Mouse (Mus musculus) cerebellum, adult 11 months (tissue): ENCODE measurements around the gene Tmem40.

Experiments
- DNase-seq: peaks from one replicate; pipeline ENCODE4 v3.0.0; 2022

Tmem40 gene

GRCm38 (mm10) chr6:115768207-115768606, 6.0 kb upstream of the Tmem40 start:
- no peak for DNase-seq

- DNase-seq, result no peak
Observed at GRCm38 (mm10) chr6:115767357-115767756, 5.1 kb upstream of the Tmem40 start.

GRCm38 (mm10) chr6:115764179-115764578, 2.0 kb upstream of the Tmem40 start:
- no peak for DNase-seq

- no peak for DNase-seq
Observed at GRCm38 (mm10) chr6:115760982-115761381, 1.2 kb downstream of the Tmem40 start.

- DNase-seq, result no peak
Observed at GRCm38 (mm10) chr6:115760137-115760536, 2.1 kb downstream of the Tmem40 start.

GRCm38 (mm10) chr6:115759461-115759860, 2.7 kb downstream of the Tmem40 start:
- no peak for DNase-seq

- no peak for DNase-seq
Observed at GRCm38 (mm10) chr6:115758981-115759435, 3.2 kb downstream of the Tmem40 start.

- no peak for DNase-seq
Observed at GRCm38 (mm10) chr6:115755536-115755935, 6.7 kb downstream of the Tmem40 start.

GRCm38 (mm10) chr6:115746326-115746725, 15.9 kb downstream of the Tmem40 start:
- no peak for DNase-seq

- DNase-seq, result no peak
Observed at GRCm38 (mm10) chr6:115743569-115743968, 18.6 kb downstream of the Tmem40 start.

- no peak for DNase-seq
Observed at GRCm38 (mm10) chr6:115739056-115739455, 23.2 kb downstream of the Tmem40 start.

- DNase-seq, result no peak
Observed at GRCm38 (mm10) chr6:115734909-115735308, 27.3 kb downstream of the Tmem40 start.

- no peak for DNase-seq
Observed at GRCm38 (mm10) chr6:115732341-115732928, 29.8 kb downstream of the Tmem40 start.

GRCm38 (mm10) chr6:115730560-115731342, 31.5 kb downstream of the Tmem40 start:
- no peak for DNase-seq

- DNase-seq, result no peak
Observed at GRCm38 (mm10) chr6:115727570-115727969, 34.6 kb downstream of the Tmem40 start.

GRCm38 (mm10) chr6:115727108-115727507, 35.1 kb downstream of the Tmem40 start:
- DNase-seq, result peak; percentile 14

- DNase-seq, result no peak
Observed at GRCm38 (mm10) chr6:115722246-115722645, 40.0 kb downstream of the Tmem40 start.

- no peak for DNase-seq
Observed at GRCm38 (mm10) chr6:115717715-115718558, 44.3 kb downstream of the Tmem40 start.

GRCm38 (mm10) chr6:115717101-115717652, 45.0 kb downstream of the Tmem40 start:
- DNase-seq, result no peak

- DNase-seq, result no peak
Observed at GRCm38 (mm10) chr6:115711261-115711660, 50.9 kb downstream of the Tmem40 start.

GRCm38 (mm10) chr6:115702901-115703300, 59.3 kb downstream of the Tmem40 start:
- no peak for DNase-seq

GRCm38 (mm10) chr6:115701302-115701701, 60.9 kb downstream of the Tmem40 start:
- no peak for DNase-seq

GRCm38 (mm10) chr6:115700778-115701177, 61.4 kb downstream of the Tmem40 start:
- no peak for DNase-seq
